Mouse (Mus musculus) limb, embryonic 10.5 days (tissue): ENCODE data around the gene Pold4. TPM values are rescaled to one million over a fixed set of nuclear protein-coding genes. Genes with fewer than 3 reads are reported as not detected.

Experiments used
- DNase-seq: peaks from one replicate; pipeline ENCODE4 v3.0.0-alpha.2; 2017; ENCODE audit warnings: low spot score
- H3K27ac ChIP-seq: fragments of 300-500 bp; sonication (generic); 2 replicates; pipeline ENCODE4 v1.5.1; 2016; ENCODE audit warnings: mild to moderate bottlenecking
- H3K27me3 ChIP-seq: fragments of 300-500 bp; sonication (generic); 2 replicates; pipeline ENCODE4 v1.6.1; 2016; ENCODE audit warnings: low read depth, mild to moderate bottlenecking; ENCODE audit not compliant: poor library complexity, severe bottlenecking
- H3K36me3 ChIP-seq: fragments of 300-500 bp; sonication (generic); 2 replicates; pipeline ENCODE4 v1.6.1; 2016; ENCODE audit warnings: mild to moderate bottlenecking, moderate library complexity
- H3K4me1 ChIP-seq: fragments of 300-500 bp; sonication (generic); 2 replicates; pipeline ENCODE4 v1.6.1; 2016
- H3K4me3 ChIP-seq: fragments of 300-500 bp; sonication (generic); 2 replicates; pipeline ENCODE4 v1.5.1; 2016; ENCODE audit warnings: mild to moderate bottlenecking, moderate library complexity
- H3K9me3 ChIP-seq: fragments of 300-500 bp; sonication (generic); replicated peaks from 2 replicates; pipeline ENCODE4 v1.6.1; 2016; ENCODE audit warnings: mild to moderate bottlenecking
- WGBS: fragments of 180-500 bp; shearing (Covaris S2); methylation state at CpG from one replicate; pipeline ENCODE4 v1.1.7; 2016; 5-methylcytosine and 5-hydroxymethylcytosine counted together
- polyA plus RNA-seq: library from polyadenylated mRNA; unstranded; fragments of >200 nt; fragmentation: Nextera tagmentation; extraction: Ambion mirVana; gene quantifications from 2 replicates; pipeline ENCODE4 v1.2.1, GENCODE M21; 2016

Pold4 gene
- polyA plus RNA-seq, 1 experiment from 2014 or later, result 16.2 TPM

DNA sequence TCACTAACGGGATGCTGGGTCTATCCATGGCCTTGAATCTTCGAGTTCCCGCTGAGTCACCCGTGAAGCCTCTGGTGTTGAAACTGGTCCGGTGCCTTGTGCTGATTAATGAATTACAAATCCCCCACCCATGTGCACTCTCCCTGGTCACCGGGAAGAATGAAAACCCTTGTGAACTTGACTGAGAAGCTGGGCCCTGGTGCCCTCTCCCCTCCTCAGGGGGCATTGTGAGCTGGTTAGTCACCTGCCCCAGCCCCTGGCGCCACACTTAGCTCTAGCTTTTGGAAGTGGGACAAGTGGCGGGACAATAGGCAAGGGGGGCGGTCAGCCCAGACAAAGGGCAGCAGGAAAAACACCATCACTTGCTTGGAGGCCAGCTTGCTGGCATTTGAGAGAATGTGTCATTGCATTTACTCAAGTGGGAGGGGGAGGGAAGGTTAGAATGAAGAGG lies 18.1 kb upstream of the Pold4 start:
- Histone ChIP-seq H3K4me1 (peaks cover 74% of the 10 kb centered on the region), H3K9me3 (no peaks in the 10 kb centered on the region), H3K27ac (peak overlapping the region; percentile 97), H3K36me3 (no peaks in the 10 kb centered on the region), H3K27me3 (peaks cover 49% of the 10 kb centered on the region), H3K4me3 (peak overlapping the region; percentile 83)
- 8% methylated on average over 9 of the region's 9 CpGs for WGBS
- no peak for DNase-seq

DNA sequence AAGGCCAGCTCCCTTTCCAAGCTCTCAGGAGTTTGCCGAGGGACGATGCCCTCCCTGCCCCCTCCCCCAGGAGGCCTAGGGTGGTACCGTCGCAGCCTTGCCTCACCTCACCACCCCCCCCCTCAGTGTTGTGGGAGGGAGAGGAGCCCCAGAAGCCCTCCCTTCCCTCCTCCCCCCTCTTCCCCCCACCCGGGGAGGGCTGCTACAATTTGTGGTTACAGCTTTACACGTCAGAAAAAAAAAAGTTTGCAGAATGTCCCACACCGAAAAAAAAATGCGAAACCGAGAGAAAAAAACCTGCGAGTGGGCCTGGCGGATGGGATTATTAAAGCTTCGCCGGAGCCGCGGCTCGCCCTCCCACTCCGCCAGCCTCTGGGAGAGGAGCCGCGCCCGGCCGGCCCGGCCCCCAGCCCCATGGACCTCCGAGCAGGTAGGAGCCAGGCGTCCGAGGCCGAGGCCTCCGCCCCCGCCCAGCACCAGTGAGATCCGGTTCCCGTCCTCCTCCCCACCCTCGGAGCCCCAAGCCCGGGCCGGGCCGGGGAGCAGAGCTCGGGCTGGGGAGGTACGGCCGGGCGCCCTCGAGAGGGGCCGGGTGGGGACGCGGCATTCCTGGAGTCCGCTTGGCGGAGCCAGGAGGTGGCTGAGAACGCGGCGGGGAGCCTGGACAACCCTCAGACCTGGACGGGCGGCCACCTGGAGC lies 17.5 kb upstream of the Pold4 start, which contains the start of the genes Clcf1 and AC109138.7:
Clcf1 (plus strand) TSS at position 168 of the 700 bp plus-strand sequence.
AC109138.7 (plus strand) TSS at position 287 of the 700 bp plus-strand sequence.
- H3K4me3 ChIP-seq, result peak within 1 kb of the TSS; percentile 83
- H3K27ac ChIP-seq, result peak within 1 kb of the TSS; percentile 97
- H3K36me3 ChIP-seq, result no peaks in the 10 kb centered on the region
- peaks cover 44% of the 10 kb centered on the region for H3K27me3 ChIP-seq
- WGBS, result under 1% methylated on average over 49 of the region's 49 CpGs
- peak; percentile 78 for DNase-seq
- no peaks in the 10 kb centered on the region for H3K9me3 ChIP-seq
- H3K4me1 ChIP-seq, result peaks cover 76% of the 10 kb centered on the region

DNA sequence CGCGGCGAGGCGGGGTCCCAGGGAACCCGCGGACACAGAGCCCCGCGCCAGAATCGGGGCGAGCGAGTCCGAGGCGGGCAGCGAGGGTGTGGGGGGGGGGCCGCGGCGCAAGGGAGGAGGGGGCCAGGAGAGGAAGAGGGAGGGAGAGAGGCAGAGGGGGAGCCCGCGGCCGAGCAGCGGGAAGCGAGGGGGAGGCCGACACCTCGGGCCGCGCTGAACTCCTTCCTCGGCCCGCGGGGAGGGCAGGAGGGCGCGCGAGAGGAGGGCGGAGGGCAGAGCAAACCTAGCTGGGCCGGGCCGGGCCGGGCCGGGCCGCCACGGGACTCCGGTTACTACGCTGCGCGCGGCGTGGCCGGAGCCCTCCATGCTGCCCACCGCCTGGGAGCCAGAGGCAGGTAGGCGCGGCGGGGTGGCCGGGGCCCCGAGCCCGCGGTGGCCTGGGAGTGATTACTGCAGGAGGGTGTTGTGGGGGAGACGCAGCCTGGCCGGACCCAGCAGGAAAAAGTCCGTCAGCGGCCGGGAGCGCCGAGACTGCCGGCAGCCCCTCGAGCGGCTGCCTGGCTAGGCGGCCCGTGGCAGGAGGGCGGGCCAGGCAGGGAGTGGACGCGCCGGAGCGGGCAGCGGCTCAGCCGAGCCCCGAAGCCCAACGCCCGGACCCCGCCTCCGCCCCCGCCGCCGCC lies 16.8 kb upstream of the Pold4 start:
- 1% methylated on average over 74 of the region's 81 CpGs for WGBS
- peak; percentile 73 for DNase-seq
- H3K27ac ChIP-seq, result peak overlapping the region; percentile 97
- no peaks in the 10 kb centered on the region for H3K9me3 ChIP-seq
- H3K4me3 ChIP-seq, result peak overlapping the region; percentile 83
- H3K36me3 ChIP-seq, result no peaks in the 10 kb centered on the region
- peaks cover 44% of the 10 kb centered on the region for H3K27me3 ChIP-seq
- H3K4me1 ChIP-seq, result peaks cover 83% of the 10 kb centered on the region

DNA sequence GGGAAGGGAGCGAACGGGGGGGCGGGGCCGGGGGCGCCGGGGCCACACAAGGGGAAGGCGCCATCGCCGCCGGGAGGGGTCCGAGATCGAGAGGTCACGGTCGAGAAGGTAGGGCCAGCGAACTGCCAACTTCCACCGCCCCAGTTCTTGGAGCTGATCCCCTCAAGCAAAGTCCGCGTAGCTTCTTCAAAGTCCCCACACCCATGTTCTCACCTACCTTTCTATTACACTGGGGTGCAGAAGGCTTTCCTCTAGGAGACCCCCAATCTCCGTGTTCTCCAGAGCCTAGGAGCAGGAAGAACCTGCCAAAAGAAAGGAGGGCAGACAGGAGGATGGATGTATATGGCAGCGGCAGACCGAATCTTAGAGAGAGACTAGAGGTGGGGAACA lies 16.3 kb upstream of the Pold4 start:
- Histone ChIP-seq H3K9me3 (no peaks in the 10 kb centered on the region), H3K36me3 (0 out of 2 replicates have a peak, but pooled peaks cover 3% of the 10 kb centered on the region), H3K27me3 (peaks cover 45% of the 10 kb centered on the region), H3K4me3 (peak overlapping the region; percentile 83), H3K4me1 (peaks cover 88% of the 10 kb centered on the region), H3K27ac (peak overlapping the region; percentile 97)
- DNase-seq, result peak; percentile 60
- WGBS, result 2% methylated on average over 20 of the region's 21 CpGs

DNA sequence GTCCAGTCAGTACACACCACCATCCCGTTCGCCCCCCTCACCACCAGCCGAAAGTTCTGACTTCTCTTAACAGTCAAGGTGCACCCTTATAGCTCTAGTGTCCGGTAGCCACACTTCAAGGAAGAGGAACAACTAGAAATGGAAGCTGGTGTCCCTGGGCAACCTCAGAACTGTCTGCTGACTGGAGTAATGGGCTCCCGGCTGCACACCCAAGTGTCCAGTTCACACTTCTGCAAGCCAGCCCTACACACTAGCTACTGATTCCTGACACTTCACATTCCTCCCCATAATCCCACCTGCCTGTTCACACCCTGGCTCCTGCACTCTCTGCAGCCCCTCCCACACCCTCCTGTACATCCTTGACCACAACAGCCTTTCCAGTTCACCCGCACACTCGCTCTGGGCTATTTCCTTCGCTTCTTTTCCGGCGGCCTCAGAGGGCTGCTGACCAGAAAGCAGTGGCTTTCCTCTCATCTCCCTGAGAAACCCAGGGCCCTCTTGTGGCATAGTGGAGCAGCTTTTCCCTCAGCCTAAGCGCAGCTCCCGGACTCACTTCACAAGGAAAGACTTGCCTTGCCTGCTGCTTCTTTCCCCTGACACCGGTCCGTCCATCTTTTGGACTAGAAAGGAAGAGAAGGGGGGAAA lies 15.5 kb upstream of the Pold4 start:
- Histone ChIP-seq H3K4me3 (peak overlapping the region; percentile 83), H3K27ac (peak overlapping the region; percentile 97), H3K36me3 (peaks cover 9% of the 10 kb centered on the region; the same call in 1 of the 2 replicates), H3K9me3 (no peaks in the 10 kb centered on the region), H3K4me1 (peaks cover 95% of the 10 kb centered on the region), H3K27me3 (peaks cover 51% of the 10 kb centered on the region)
- DNase-seq, result peak; percentile 61
- 16% methylated on average over 14 of the region's 14 CpGs for WGBS

DNA sequence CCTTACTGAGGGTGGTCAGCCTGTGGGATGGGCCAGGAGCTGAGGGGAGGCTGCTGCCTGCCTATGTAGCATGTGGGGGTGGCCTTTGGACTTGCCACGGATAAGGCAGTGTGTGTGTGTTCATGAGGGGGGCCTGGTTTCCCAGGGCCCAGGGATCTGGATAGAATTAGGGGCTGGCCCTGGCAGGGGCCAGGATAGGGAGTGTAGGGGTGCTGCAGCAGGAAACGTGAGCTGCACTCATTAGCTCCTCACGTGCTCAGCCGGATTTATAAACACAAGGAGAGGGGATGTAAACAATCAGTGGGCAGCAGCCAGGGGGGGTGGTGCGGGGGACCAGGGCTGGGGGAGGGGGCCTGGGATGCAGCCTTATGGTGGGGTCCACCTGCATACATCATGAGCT lies 14.6 kb upstream of the Pold4 start:
- Histone ChIP-seq H3K4me3 (peak overlapping the region; percentile 83), H3K9me3 (no peaks in the 10 kb centered on the region), H3K36me3 (peaks cover 19% of the 10 kb centered on the region), H3K27ac (peak overlapping the region; percentile 97), H3K4me1 (peaks cover 95% of the 10 kb centered on the region), H3K27me3 (peaks cover 51% of the 10 kb centered on the region)
- WGBS, result 2% methylated on average over 5 of the region's 5 CpGs
- DNase-seq, result peak; percentile 58

DNA sequence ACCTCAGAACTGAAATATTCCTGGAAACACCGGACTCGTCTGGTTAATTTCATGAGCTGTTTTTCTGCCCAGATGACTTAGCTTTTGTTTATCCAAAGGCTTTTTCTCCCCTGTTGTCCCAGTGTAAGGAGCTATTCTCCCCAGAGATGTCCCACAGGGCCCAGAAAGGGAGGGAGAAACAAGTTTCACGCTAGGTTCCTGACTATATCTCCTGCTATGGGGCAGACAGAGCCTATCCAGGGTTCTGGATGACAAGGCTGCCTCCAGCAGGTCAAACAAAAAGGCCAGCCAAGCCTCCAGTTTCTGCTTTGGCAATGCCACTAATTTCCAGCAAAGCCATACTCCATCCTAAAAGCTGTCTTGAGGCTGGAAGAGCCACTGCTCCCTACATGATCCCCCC lies 13.8 kb upstream of the Pold4 start:
- 54% methylated on average over 3 of the region's 3 CpGs for WGBS
- Histone ChIP-seq H3K4me3 (no peak overlapping the region), H3K9me3 (no peaks in the 10 kb centered on the region), H3K27ac (peak overlapping the region; percentile 97; the same call in 1 of the 2 replicates), H3K36me3 (peaks cover 26% of the 10 kb centered on the region), H3K27me3 (peaks cover 51% of the 10 kb centered on the region), H3K4me1 (peaks cover 95% of the 10 kb centered on the region)
- no peak for DNase-seq

DNA sequence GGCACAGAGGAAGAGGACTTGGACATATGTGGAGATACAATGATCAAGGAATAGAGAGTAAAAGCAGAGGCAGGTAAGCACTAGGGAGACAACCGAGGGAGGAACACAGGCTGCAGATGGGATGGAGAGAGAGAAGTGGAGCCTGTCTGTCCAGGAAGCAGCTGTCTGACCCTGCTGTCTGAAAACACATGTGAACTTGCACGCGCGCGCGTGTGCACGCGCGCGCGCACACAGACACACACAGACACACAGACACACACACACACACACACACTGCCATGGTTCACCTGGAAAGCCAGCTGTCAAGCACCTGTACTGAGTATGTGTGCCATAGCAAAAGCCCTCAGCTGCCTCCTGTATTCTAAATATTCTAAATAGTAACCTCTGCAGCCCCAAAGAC lies 13.4 kb upstream of the Pold4 start:
- 84% methylated on average over 11 of the region's 11 CpGs for WGBS
- Histone ChIP-seq H3K36me3 (peaks cover 29% of the 10 kb centered on the region), H3K4me3 (no peak overlapping the region), H3K27ac (peak overlapping the region; percentile 97; the same call in 1 of the 2 replicates), H3K4me1 (peaks cover 92% of the 10 kb centered on the region), H3K9me3 (no peaks in the 10 kb centered on the region), H3K27me3 (peaks cover 47% of the 10 kb centered on the region)
- no peak for DNase-seq

DNA sequence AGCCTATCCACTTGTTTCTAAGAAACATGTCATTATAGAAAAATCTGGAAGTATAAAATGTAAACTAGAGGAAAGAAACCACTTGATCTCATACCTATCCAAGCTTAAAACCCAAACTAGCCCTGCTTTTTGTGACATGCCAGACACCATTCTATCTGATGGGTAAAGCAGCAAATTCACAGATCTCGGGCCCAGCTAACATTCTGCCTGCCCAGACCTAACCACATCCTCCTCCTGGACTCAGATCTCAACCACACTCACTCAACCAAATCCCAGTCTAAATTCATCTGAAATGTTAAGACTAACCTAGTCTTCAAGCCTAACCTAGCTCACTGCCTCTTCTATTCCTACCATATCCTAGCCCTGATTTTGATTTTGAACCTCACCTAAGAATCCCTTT lies 12.9 kb upstream of the Pold4 start:
- no peak for DNase-seq
- 75% methylated on average over 1 of the region's 1 CpGs for WGBS
- Histone ChIP-seq H3K27me3 (peaks cover 42% of the 10 kb centered on the region), H3K9me3 (no peaks in the 10 kb centered on the region), H3K4me1 (peaks cover 87% of the 10 kb centered on the region), H3K27ac (no peak overlapping the region), H3K36me3 (peaks cover 29% of the 10 kb centered on the region), H3K4me3 (no peak overlapping the region)

DNA sequence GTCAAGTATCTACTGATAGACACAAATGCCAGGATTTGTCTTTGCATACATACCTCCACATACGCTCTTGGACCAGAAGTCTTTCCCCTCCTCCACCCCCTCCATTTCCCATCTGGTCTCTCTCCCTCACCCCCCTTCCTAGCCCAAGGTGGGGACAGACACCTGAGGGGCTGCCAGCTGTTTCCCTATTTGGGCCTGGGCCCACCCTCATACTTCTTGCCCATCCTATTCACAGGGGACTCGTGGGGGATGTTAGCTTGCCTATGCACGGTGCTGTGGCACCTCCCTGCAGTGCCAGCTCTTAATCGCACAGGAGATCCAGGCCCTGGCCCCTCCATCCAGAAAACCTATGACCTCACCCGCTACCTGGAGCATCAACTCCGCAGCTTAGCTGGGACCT lies 11.8 kb upstream of the Pold4 start:
- WGBS, result 88% methylated on average over 6 of the region's 6 CpGs
- Histone ChIP-seq H3K27me3 (peaks cover 39% of the 10 kb centered on the region), H3K9me3 (no peaks in the 10 kb centered on the region), H3K36me3 (peaks cover 29% of the 10 kb centered on the region), H3K27ac (0 out of 2 replicates have a peak overlapping the region, but pooled peaks have one; percentile 10), H3K4me3 (no peak overlapping the region), H3K4me1 (peaks cover 75% of the 10 kb centered on the region)
- no peak for DNase-seq

DNA sequence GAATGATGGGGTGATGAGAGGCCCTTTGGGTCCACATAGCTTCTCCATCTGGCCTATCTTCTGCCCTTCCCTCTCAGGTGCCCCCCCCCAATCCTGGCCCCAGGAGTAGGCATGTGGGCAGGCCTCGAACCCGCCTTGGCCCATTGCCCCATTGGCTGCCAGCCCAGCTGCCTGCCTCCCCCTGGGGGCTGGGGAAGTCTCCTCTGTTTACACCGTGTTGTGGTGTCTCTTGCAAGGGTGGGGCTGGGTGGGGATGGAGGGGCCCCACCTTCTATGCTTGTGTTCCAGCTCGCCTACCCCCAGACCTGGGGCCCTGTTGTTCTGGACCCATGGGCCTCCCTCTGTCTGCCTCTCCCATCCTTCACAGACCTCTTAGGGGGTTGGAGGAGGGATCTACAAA lies 11.3 kb upstream of the Pold4 start:
- Histone ChIP-seq H3K4me3 (no peak overlapping the region), H3K27me3 (peaks cover 35% of the 10 kb centered on the region), H3K9me3 (no peaks in the 10 kb centered on the region), H3K4me1 (peaks cover 70% of the 10 kb centered on the region), H3K36me3 (peaks cover 29% of the 10 kb centered on the region), H3K27ac (peak overlapping the region; percentile 39; the same call in 1 of the 2 replicates)
- 63% methylated on average over 4 of the region's 4 CpGs for WGBS
- no peak for DNase-seq

DNA sequence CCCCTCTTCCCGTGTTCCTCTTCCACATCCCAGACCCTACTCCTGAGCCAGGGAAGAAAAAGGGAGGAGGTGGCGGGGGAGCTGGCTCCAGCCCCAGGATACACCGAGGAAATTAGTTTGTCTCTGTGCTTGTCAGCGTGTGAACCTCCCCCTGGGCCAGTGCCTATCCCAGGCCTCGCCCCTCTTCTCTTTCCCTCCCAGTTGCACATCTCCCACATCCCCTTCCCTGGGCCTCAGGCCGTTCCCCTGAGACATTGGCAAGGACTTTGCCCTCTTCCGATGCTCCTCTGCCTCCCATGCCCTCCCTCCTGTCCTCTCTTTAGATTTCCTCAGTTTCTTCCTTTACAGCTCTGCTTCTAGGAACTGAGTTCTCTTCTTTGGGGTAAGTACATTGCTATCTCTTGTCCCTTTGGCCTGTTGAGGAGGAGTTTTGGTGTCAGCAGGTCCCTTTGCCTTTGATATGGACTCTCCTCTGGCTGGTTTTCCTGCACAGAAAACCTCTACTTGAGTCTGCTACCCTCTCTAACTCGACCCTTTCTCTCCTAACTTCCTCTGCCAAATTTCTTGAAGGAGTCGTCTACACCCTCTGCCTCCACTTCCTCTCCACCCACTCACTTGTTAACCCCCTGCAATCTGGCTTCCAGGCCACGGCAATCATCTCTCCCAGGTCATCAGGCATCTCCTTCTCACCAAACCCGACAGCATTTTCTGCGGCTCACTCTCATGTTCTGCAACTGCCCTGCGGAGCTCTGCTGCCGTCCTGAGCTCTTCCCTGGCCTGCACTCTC lies 10.5 kb upstream of the Pold4 start:
- DNase-seq, result no peak
- H3K27ac ChIP-seq, result peak overlapping the region; percentile 39; the same call in 1 of the 2 replicates
- H3K9me3 ChIP-seq, result no peaks in the 10 kb centered on the region
- peaks cover 29% of the 10 kb centered on the region for H3K36me3 ChIP-seq
- peaks cover 29% of the 10 kb centered on the region for H3K27me3 ChIP-seq
- H3K4me3 ChIP-seq, result no peak overlapping the region
- peaks cover 63% of the 10 kb centered on the region for H3K4me1 ChIP-seq
- 32% methylated on average over 14 of the region's 14 CpGs for WGBS
